Mouse (Mus musculus) stomach, postnatal 0 days (tissue): ENCODE measurements at regions not wholly inside any gene's neighbourhood (a gene's known extent, or its start where the extent isn't known, plus 50 kb on each side); places are given as distances from the start of the nearest gene placed in this dataset.

Experiments used
- CTCF ChIP-seq: IDR thresholded peaks from 2 replicates; pipeline ENCODE4 v1.5.1; 2016; ENCODE audit warnings: antibody characterized with exemption, low read depth, mild to moderate bottlenecking, moderate library complexity
- EP300 ChIP-seq: optimal IDR thresholded peaks from 2 replicates; pipeline ENCODE3; 2016; ENCODE audit warnings: antibody characterized with exemption

GRCm38 (mm10) chr2:160455617-160456016 is 88.8 kb upstream of the Mafb start:
- TF ChIP-seq CTCF (no peak), EP300 (no peak)
